Mouse (Mus musculus) cerebellum, adult 2 months (tissue): ENCODE results near the gene Tnik.

Experiments
- CTCF ChIP-seq: fragments of 200-500 bp; IDR thresholded peaks from 2 replicates; pipeline ENCODE4 v1.5.1; 2011; ENCODE audit warnings: low read depth, mild to moderate bottlenecking, control low read depth, low read length, moderate library complexity, borderline replicate concordance; ENCODE audit not compliant: insufficient read depth
- POLR2A ChIP-seq: fragments of 200-500 bp; IDR thresholded peaks from 2 replicates; pipeline ENCODE4 v1.6.1; 2011; ENCODE audit warnings: low read length, control low read depth, borderline replicate concordance; ENCODE audit not compliant: insufficient read depth

GRCm38 (mm10) chr3:28385199-28385975 is 122.4 kb downstream of the Tnik start:
- TF ChIP-seq CTCF (no peak), POLR2A (no peak)
